Mouse (Mus musculus): ENCODE results near the gene Adam6a. TPM values are rescaled to one million over a fixed set of nuclear protein-coding genes. Genes with fewer than 3 reads are reported as not detected.
"Not testable (repeated sequence)": the region's sequence is repeated elsewhere in the genome, so short reads cannot be mapped to it uniquely, and the experiment has no call there.

Gene Adam6a
- total RNA-seq (2022) = not detected

- DNase-seq (ENCODE audit: low spot score) = not testable (repeated sequence)
Measured at GRCm38 (mm10) chr12:113543608-113544007, at the start of gene Adam6a. Gene Adam6a (plus strand): TSS chr12:113543908.

- no peak for DNase-seq (ENCODE audit: low spot score)
Measured at GRCm38 (mm10) chr12:113525901-113526300, 17.8 kb upstream of the Adam6a start.

- no peak for DNase-seq (ENCODE audit: low spot score)
Measured at GRCm38 (mm10) chr12:113578241-113578640, 34.5 kb downstream of the Adam6a start.

GRCm38 (mm10) chr12:113588001-113588400 lies 44.3 kb downstream of the Adam6a start:
- DNase-seq (ENCODE audit: low spot score) = no peak

Other genes starting within 250 kb of the Adam6a start
- gene Adam6b, start 54.4 kb upstream of the Adam6a start, total RNA-seq (2022) = not detected

Measured in heart, adult 8-10 months (tissue).